ENCODE assay signal across 10 mouse cellular contexts in the genomic region with DNA sequence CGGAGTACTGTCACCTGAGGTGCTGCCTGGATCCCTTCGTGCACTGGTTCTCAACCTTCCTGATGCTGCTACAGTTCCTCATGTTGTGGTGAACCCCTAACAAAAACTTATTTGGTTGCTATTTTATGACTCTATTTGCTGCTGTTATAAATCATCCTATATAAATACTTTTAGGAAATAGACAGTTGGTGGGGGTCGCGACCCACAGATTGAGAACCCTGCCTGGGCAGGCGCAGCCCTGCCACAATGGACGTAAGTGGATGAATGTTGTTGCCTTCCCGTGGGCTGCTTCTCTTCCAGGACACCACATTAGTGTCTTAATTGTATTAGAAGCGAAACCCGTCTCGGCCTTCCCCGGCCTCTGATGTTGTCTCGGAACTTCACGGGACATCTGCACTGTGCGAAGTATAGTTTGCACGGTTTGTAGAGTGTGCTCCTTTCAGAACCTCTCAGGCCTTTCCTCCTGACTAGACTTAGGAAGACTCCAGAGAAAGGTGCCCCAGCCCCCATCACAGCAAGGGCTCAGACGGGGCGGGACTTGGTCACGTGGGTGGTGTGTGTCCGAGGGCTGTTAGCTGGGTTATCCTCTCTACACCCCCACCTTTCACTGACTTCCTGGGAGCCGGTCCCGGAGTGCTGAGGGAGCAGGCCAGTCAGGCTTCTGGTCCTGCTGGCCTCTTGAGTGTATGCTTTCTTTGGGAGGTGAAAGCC. TPM values are rescaled to one million over a fixed set of nuclear protein-coding genes. Genes with fewer than 3 reads are reported as not detected.
DNase-seq lines count a peak whose midpoint lies in the region; ATAC-seq and TF ChIP-seq lines count a peak whose summit lies in the region.
"Had no signal": no experiment of that assay in that cellular context is flagged by ENCODE, and none has a peak within 500 bp of the region (broad histone marks: within the 10 kb centered on the region; RNA-seq: fewer than 3 reads in every experiment).

No protein-coding gene starts in this region.

- H3ac ChIP-seq in myocyte (ENCODE audit: control insufficient read depth, insufficient read length): no peak overlapping the region

- peak overlapping the region; percentile 10; the same call in 1 of the 2 replicates for H3K4me2 ChIP-seq in heart, embryonic 16.5 days (ENCODE audit: low read depth, low read length)
- H3K4me2 ChIP-seq in myocyte (ENCODE audit: low read depth): no peak overlapping the region

- WGBS in heart, embryonic 16.5 days: 52% methylated on average over 21 of the region's 21 CpGs

- no peak for ATAC-seq in heart, embryonic 16.5 days (replicated peaks; ENCODE audit: extremely low read depth, insufficient read depth, low FRiP score)

- H3K27ac ChIP-seq in heart, embryonic 16.5 days (ENCODE audit: low read length): no peak overlapping the region

- H3K9ac ChIP-seq in heart, embryonic 16.5 days (ENCODE audit: low read length): no peak overlapping the region

- H3K4me3 ChIP-seq in heart, embryonic 16.5 days (ENCODE audit: low read length): no peak overlapping the region
- no peak overlapping the region for H3K4me3 ChIP-seq in myocyte

- no peak for TF ChIP-seq POLR2A in myocyte (IDR thresholded peaks at IDR 0.05; ENCODE audit: insufficient read length, low read depth)

- peaks cover 14% of the 10 kb centered on the region for H3K4me1 ChIP-seq in heart, embryonic 16.5 days (ENCODE audit: control insufficient read depth, insufficient read depth, low read length)

- intact Hi-C loops in gastrocnemius, postnatal 14 days (cut with DNase I; ENCODE audit: low total_unique reads): no loop called here

- no peaks in the 10 kb centered on the region for H3K79me2 ChIP-seq in myocyte (ENCODE audit: control insufficient read depth, insufficient read depth)

- DNase-seq in heart, adult 18-20 months: no peak
- peak; percentile 75 for DNase-seq in R1 (ENCODE audit: low read depth, low spot score)
- peak; percentile 66 to 81 for DNase-seq in kidney, postnatal 36 days
- DNase-seq in gastrocnemius, postnatal 14 days: no peak
- DNase-seq in embryo, embryonic 10.5 days (ENCODE audit: low spot score): no peak
- DNase-seq in urinary bladder, postnatal 36 days (ENCODE audit: low spot score in 2 of 2): no peak
- DNase-seq: cerebellum, postnatal 14 days; layer of hippocampus, adult 9-11 months had no signal

- H3K36me3 ChIP-seq in heart, embryonic 16.5 days (ENCODE audit: control insufficient read depth, insufficient read depth): no peaks in the 10 kb centered on the region
- H3K36me3 ChIP-seq in myocyte (ENCODE audit: control insufficient read depth, insufficient read depth): no peaks in the 10 kb centered on the region

- H3K9me3 ChIP-seq in heart, embryonic 16.5 days (replicated peaks; ENCODE audit: control insufficient read depth, low read length): no peaks in the 10 kb centered on the region

- H3K27me3 ChIP-seq in heart, embryonic 16.5 days (ENCODE audit: control insufficient read depth, insufficient read depth, low read length): no peaks in the 10 kb centered on the region
- no peaks in the 10 kb centered on the region for H3K27me3 ChIP-seq in myocyte (ENCODE audit: control insufficient read depth, insufficient read depth, insufficient read length)

TF ChIP-seq in myocyte, 11 proteins besides CTCF, POLR2A, EP300 and RAD21:
- peak; percentile 19 for TF ChIP-seq USF1 (IDR thresholded peaks at IDR 0.05; ENCODE audit: low read depth)
- TF ChIP-seq MAX (IDR thresholded peaks at IDR 0.05; ENCODE audit: low read depth): no peak

RNA-seq across cellular contexts. Expression of gene Adnp, which starts 40.0 kb away (rescaled TPM):
- polyA plus RNA-seq in heart, embryonic 16.5 days (2015; fragmentation: Nextera tagmentation; extraction: Ambion mirVana): 1.4 and 1.6 TPM in 2 replicates
- total RNA-seq in heart, adult 18-20 months (2021): 10 to 100 TPM; 29.3 to 29.4 TPM
- polyA plus RNA-seq in myocyte (2012; fragmentation: generic; extraction: Trizol): 8.2 TPM
- 10 to 100 TPM; 19.4 to 23.0 TPM for total RNA-seq in gastrocnemius, postnatal 14 days (2021)

Comparison
In these comparisons a context has a peak if more than half of its experiments do, and no peak if none do; other contexts are left out.
1. DNase-seq: peak in R1 (single experiment) and kidney, postnatal 36 days (2 of 2); none in heart, adult 18-20 months (0 of 2), gastrocnemius, postnatal 14 days (single experiment), embryo, embryonic 10.5 days (single experiment) and urinary bladder, postnatal 36 days (0 of 2).